Mouse (Mus musculus) liver, embryonic 14.5 days (tissue): ENCODE results near the gene Gldc.

Source experiments
- CTCF ChIP-seq: IDR thresholded peaks from 2 replicates; pipeline ENCODE4 v1.5.1; 2016; ENCODE audit warnings: antibody characterized with exemption, low read depth, control low read depth
- EP300 ChIP-seq: IDR thresholded peaks from 2 replicates; pipeline ENCODE4 v1.6.1; 2016; ENCODE audit warnings: antibody characterized with exemption, low read depth

GRCm38 (mm10) chr19:30170319-30170718, 4.9 kb downstream of the Gldc start:
- TF ChIP-seq CTCF = no peak
- no peak for TF ChIP-seq EP300
